ENCODE assay signal across 10 mouse cellular contexts in genomic region chr11:117283889-117284450, GRCm38 (mm10).
DNase-seq lines count a peak whose midpoint lies in the region; ATAC-seq and TF ChIP-seq lines count a peak whose summit lies in the region.
"Had no signal": no experiment of that assay in that cellular context is flagged by ENCODE, and none has a peak within 500 bp of the region (broad histone marks: within the 10 kb centered on the region; RNA-seq: fewer than 3 reads in every experiment).

No protein-coding gene starts in this region.

- peak overlapping the region; percentile 59 for H3K9ac ChIP-seq in embryonic facial prominence, embryonic 13.5 days

- no peak for TF ChIP-seq POLR2A in kidney, adult 2 months (IDR thresholded peaks at IDR 0.05; ENCODE audit: low read depth, low read length)

- H3K4me1 ChIP-seq in kidney, adult 2 months (ENCODE audit: control insufficient read depth, insufficient read depth, low read length) = peaks cover 44% of the 10 kb centered on the region
- peaks cover 67% of the 10 kb centered on the region for H3K4me1 ChIP-seq in brown adipose tissue, adult 24 weeks (ENCODE audit: control insufficient read depth, insufficient read depth, insufficient read length, low read length)
- peaks cover 98% of the 10 kb centered on the region for H3K4me1 ChIP-seq in embryonic facial prominence, embryonic 13.5 days
- H3K4me1 ChIP-seq in limb, embryonic 10.5 days = peaks cover 96% of the 10 kb centered on the region

- no peak for ATAC-seq in embryonic facial prominence, embryonic 13.5 days (ENCODE audit: insufficient number of reproducible peaks, insufficient read depth, low FRiP score, low TSS enrichment, low read depth)
- ATAC-seq: activated CD4-positive, CD25-positive, alpha-beta regulatory T cell, adult 4 months had no signal

- no peak overlapping the region for H3K4me3 ChIP-seq in kidney, adult 2 months (ENCODE audit: insufficient read depth, low read depth, low read length)
- H3K4me3 ChIP-seq in brown adipose tissue, adult 24 weeks (ENCODE audit: insufficient read depth, low read depth, low read length) = no peak overlapping the region
- H3K4me3 ChIP-seq in embryonic facial prominence, embryonic 13.5 days = no peak overlapping the region
- H3K4me3 ChIP-seq in limb, embryonic 10.5 days = peak overlapping the region; percentile 23; the same call in 1 of the 2 replicates

- 61% methylated on average over 6 of the region's 6 CpGs for WGBS in kidney, adult 2 months
- 39% methylated on average over 6 of the region's 6 CpGs for WGBS in embryonic facial prominence, embryonic 13.5 days
- 41% methylated on average over 6 of the region's 6 CpGs for WGBS in limb, embryonic 10.5 days

- no peak for TF ChIP-seq CTCF in kidney, adult 2 months (conservative IDR thresholded peaks at IDR 0.05; ENCODE audit: insufficient read depth, insufficient read length, low read depth, low read length)

- DNase-seq in kidney, adult 2 months = peak; percentile 65
- no peak for DNase-seq in kidney, adult 8-10 months
- no peak for DNase-seq in limb, embryonic 10.5 days (ENCODE audit: low spot score)
- DNase-seq in cerebellum, postnatal 36 days = no peak
- DNase-seq in gastrocnemius, postnatal 25 days = no peak
- DNase-seq: thymus, postnatal 36 days had no signal

- H3K36me3 ChIP-seq in kidney, adult 2 months (ENCODE audit: control insufficient read depth, insufficient read depth, low read length) = no peaks in the 10 kb centered on the region
- H3K36me3 ChIP-seq in embryonic facial prominence, embryonic 13.5 days = peaks cover 16% of the 10 kb centered on the region
- H3K36me3 ChIP-seq in limb, embryonic 10.5 days = peaks cover 66% of the 10 kb centered on the region

- no peaks in the 10 kb centered on the region for H3K27me3 ChIP-seq in kidney, adult 2 months (replicated peaks; ENCODE audit: control insufficient read depth, insufficient read depth, low read length)
- H3K27me3 ChIP-seq in embryonic facial prominence, embryonic 13.5 days = no peaks in the 10 kb centered on the region
- H3K27me3 ChIP-seq in limb, embryonic 10.5 days (ENCODE audit: low read depth, poor library complexity, severe bottlenecking) = no peaks in the 10 kb centered on the region

- H3K27ac ChIP-seq in kidney, adult 2 months (ENCODE audit: insufficient read depth, low read depth, low read length) = peak overlapping the region; percentile 41
- H3K27ac ChIP-seq in brown adipose tissue, adult 24 weeks (replicated peaks; ENCODE audit: low read depth, low read length) = peak overlapping the region; percentile 89
- peak overlapping the region; percentile 89 for H3K27ac ChIP-seq in embryonic facial prominence, embryonic 13.5 days
- H3K27ac ChIP-seq in limb, embryonic 10.5 days = peak overlapping the region; percentile 86
- H3K27ac ChIP-seq: macrophage had no signal

- no peaks in the 10 kb centered on the region for H3K9me3 ChIP-seq in embryonic facial prominence, embryonic 13.5 days
- H3K9me3 ChIP-seq in limb, embryonic 10.5 days (replicated peaks) = no peaks in the 10 kb centered on the region

- no peak overlapping the region for H3K4me2 ChIP-seq in embryonic facial prominence, embryonic 13.5 days
